Mouse (Mus musculus) frontal cortex, adult 2 months (tissue): Measurements from ENCODE around the gene Psmf1. TPM values are rescaled to one million over a fixed set of nuclear protein-coding genes. Genes with fewer than 3 reads are reported as not detected.

Experiments used
- DNase-seq, 2 experiments: peaks; one replicate each; pipeline ENCODE4 v3.0.0; 2022; ENCODE audit warnings: low spot score in 1 of 2; ENCODE audit errors: extremely low spot score in 1 of 2
- polyA plus RNA-seq: library from polyadenylated mRNA; depleted of rRNA; stranded (reverse); fragments of >200 nt; gene quantifications from 2 replicates; pipeline ENCODE4 v1.2.3, GENCODE M21; 2012; rRNA removed

Gene Psmf1
- 38.7 and 41.4 TPM in 2 replicates for polyA plus RNA-seq

GRCm38 (mm10) chr2:151743845-151744244 lies at the start of gene Psmf1:
Gene Psmf1 (minus strand): TSS chr2:151744186.
- no peak for DNase-seq

GRCm38 (mm10) chr2:151791156-151791555 lies 47.2 kb upstream of the Psmf1 start:
- DNase-seq = no peak

GRCm38 (mm10) chr2:151790169-151790568 lies 46.2 kb upstream of the Psmf1 start:
- no peak for DNase-seq

GRCm38 (mm10) chr2:151788221-151788977 lies 44.4 kb upstream of the Psmf1 start:
- no peak for DNase-seq

- no peak for DNase-seq
Observed at GRCm38 (mm10) chr2:151783493-151783892, 39.5 kb upstream of the Psmf1 start.

GRCm38 (mm10) chr2:151777366-151777765 lies 33.4 kb upstream of the Psmf1 start:
- no peak for DNase-seq

GRCm38 (mm10) chr2:151773476-151773875 lies 29.5 kb upstream of the Psmf1 start:
- peak; percentile 7 to 43 for DNase-seq

GRCm38 (mm10) chr2:151772169-151772568 lies 28.2 kb upstream of the Psmf1 start:
- DNase-seq = no peak

- DNase-seq = no peak
Observed at GRCm38 (mm10) chr2:151764557-151764956, 20.6 kb upstream of the Psmf1 start.

- no peak for DNase-seq
Observed at GRCm38 (mm10) chr2:151758806-151759353, 14.9 kb upstream of the Psmf1 start.

GRCm38 (mm10) chr2:151757451-151757850 lies 13.5 kb upstream of the Psmf1 start:
- DNase-seq = no peak

- no peak for DNase-seq
Observed at GRCm38 (mm10) chr2:151756277-151757061, 12.5 kb upstream of the Psmf1 start.

- no peak for DNase-seq
Observed at GRCm38 (mm10) chr2:151751330-151751729, 7.3 kb upstream of the Psmf1 start.

GRCm38 (mm10) chr2:151747847-151748705 lies 4.1 kb upstream of the Psmf1 start:
- peak; percentile 44 to 89 for DNase-seq

GRCm38 (mm10) chr2:151742850-151743679 lies 921 bp downstream of the Psmf1 start:
- no peak for DNase-seq

GRCm38 (mm10) chr2:151742084-151742483 lies 1.9 kb downstream of the Psmf1 start:
- no peak for DNase-seq

GRCm38 (mm10) chr2:151740741-151741526 lies 3.1 kb downstream of the Psmf1 start:
- peak; percentile 80 to 95 for DNase-seq

- DNase-seq = no peak
Observed at GRCm38 (mm10) chr2:151739505-151739904, 4.5 kb downstream of the Psmf1 start.

GRCm38 (mm10) chr2:151739081-151739480 lies 4.9 kb downstream of the Psmf1 start:
- no peak for DNase-seq
